Mouse (Mus musculus) brain, embryonic 14.5 days (tissue): ENCODE measurements around the gene Arhgap9.

ENCODE experiments used
- CTCF ChIP-seq: fragments of 200-500 bp; IDR thresholded peaks from 2 replicates; pipeline ENCODE4 v1.5.1; 2012; ENCODE audit warnings: inconsistent platforms, mild to moderate bottlenecking, moderate library complexity, borderline replicate concordance; ENCODE audit not compliant: insufficient read depth, insufficient read length; ENCODE audit errors: extremely low read depth
- POLR2A ChIP-seq: fragments of 200-500 bp; IDR thresholded peaks from 2 replicates; pipeline ENCODE4 v1.6.1; 2012; ENCODE audit warnings: mild to moderate bottlenecking, inconsistent platforms, borderline replicate concordance; ENCODE audit not compliant: poor library complexity, insufficient read depth, insufficient read length, severe bottlenecking; ENCODE audit errors: extremely low read depth

DNA sequence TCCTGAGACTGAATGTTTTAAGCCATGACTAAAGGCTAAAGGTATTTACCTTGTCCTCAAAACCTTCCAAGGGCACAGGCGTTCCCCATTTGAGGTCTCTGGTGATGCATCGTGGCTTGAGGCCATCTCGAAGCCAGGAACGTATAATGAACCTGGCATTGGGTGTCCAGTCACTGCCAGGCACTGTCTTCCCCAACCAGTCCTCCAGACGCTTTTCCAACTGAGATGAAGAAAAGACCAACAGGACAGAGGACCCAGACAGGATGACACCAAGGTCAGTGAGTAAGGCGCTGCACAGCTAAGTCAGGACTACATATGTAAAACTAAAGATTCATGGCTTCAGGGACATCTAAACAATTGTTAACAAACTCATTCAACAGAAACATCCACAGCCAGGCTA lies 21.4 kb upstream of the Arhgap9 start:
- TF ChIP-seq CTCF (no peak), POLR2A (no peak)
